Mouse (Mus musculus) erythroblast, embryonic 14.5 days (primary cell): ENCODE measurements around the gene Ptprt.

Source experiments
- GATA1 ChIP-seq: IDR thresholded peaks from 2 replicates; pipeline ENCODE4 v1.6.1; 2012; ENCODE audit warnings: low read length, inconsistent platforms, mixed read lengths
- TAL1 ChIP-seq: IDR thresholded peaks from 3 replicates; pipeline ENCODE4 v1.6.1; 2012; ENCODE audit warnings: low read length, inconsistent platforms, mixed read lengths

DNA sequence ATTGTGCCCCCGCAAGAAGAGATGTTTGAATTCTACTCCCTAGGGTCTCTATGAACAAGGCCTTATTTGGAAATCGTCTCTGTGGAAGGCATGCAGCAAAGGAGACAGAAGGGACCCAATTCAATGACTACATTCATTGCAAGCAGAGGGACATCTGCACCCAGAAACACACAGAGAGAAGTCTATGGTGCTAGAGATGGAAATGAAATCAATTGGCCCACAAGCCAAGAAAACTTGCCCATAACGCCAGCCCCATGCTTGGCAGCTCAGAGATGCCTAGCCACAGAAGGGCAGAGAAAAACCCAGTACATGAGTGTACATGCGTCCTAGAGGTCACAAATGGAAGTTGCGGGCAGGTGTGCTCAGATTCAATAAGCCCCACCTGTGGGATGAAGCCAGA, 443.1 kb downstream of the Ptprt start:
- TF ChIP-seq TAL1 (no peak), GATA1 (no peak)
